Mouse (Mus musculus) kidney, adult 2 months (tissue): ENCODE results near the gene Paqr3.

Experiments used
- CTCF ChIP-seq: fragments of 200-500 bp; conservative IDR thresholded peaks from 2 replicates; pipeline ENCODE4 v1.5.1; 2011; ENCODE audit warnings: low read depth, mild to moderate bottlenecking, control low read depth, low read length, moderate library complexity, mixed read lengths; ENCODE audit not compliant: insufficient read depth, insufficient read length
- POLR2A ChIP-seq: fragments of 200-500 bp; IDR thresholded peaks from one replicate; pipeline ENCODE4 v1.6.1; 2011; ENCODE audit warnings: low read depth, low read length, control low read depth

DNA sequence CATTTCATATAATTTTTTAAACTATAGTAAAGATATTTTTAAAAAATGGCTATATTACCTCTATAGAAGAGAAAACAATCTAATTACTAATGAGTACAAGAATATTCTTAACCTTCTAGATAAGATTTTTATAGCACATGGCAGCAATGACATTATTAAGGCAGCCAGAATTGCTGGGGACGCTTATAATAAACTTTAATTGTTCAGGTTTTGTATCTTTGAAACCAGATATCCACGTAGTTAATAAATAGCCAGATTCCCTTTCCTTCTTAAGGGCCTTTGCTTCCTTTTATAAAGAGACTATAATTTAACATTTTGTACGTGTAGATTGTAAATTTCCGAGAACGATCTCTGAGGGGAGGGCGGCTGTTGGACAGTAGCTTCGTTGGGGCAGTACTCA, 66.1 kb downstream of the Paqr3 start:
- TF ChIP-seq POLR2A (no peak), CTCF (no peak)
